Mouse (Mus musculus): ENCODE measurements at regions not wholly inside any gene's neighbourhood (a gene's known extent, or its start where the extent isn't known, plus 50 kb on each side); places are given as distances from the start of the nearest gene placed in this dataset.
A peak's percentile ranks its signal among the peaks of the same experiment; 100 is the strongest.
"Not testable (repeated sequence)": the region's sequence is repeated elsewhere in the genome, so short reads cannot be mapped to it uniquely, and the experiment has no call there.

DNA sequence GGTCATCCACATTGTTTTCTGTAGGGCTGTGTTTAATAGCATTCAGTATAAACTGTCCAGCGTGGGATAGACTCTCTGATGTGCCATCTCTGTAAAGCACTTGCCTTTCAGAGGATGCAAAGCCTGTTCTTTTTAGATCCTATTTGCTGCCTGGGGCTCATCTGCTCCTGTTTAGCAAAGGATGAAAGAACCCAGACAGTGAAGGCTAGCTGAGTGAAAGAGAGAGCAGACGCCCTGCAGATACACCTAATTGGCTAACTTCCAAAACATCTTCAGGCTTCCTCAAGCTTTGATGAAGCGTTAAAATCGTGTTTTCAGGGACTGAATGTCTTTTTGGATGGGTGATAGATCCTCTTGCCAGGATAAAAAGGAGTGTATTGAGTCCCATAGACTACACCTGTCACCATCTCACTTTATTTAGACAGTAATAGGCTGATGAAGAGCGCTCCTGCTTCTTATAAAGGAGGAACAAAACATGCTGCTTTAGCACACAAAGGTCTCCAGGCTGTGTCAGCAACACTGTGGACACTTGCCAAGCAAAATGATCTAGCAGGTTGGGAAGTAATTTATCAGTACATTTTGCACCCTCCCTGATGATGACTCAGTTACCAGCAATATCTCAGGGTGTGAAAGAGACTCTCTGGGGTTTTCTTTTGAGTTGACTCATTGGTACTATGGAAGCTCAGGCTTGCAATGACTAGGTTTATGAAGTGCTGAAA, 4717.3 kb downstream of the 9330182O14Rik start:
- DNase-seq (ENCODE audit: low read depth, low spot score), result peak; percentile 35

DNA sequence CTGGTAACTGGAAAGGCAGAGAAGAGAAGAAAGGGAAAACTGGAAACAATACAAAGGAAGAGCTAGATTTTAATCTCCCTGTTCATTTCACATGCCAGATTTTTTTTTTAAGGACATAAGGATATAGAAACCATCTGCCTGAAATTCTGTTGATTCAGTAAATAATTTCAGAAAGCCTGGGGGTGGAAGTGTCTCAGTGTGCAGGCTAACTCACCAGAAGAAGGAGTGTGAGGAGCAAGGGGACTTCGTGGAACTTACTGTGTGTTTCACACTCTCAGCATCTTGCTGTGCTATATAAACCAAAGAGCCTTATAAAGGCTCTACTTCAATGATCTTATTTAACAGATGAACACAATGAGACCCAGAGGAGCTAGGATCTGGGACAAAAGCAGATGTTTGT, 4722.9 kb downstream of the 9330182O14Rik start:
- DNase-seq (ENCODE audit: low read depth, low spot score), result no peak

GRCm38 (mm10) chr15:44859369-44859768, 4725.2 kb downstream of the 9330182O14Rik start:
- no peak for DNase-seq (ENCODE audit: low read depth, low spot score)

- no peak for DNase-seq (ENCODE audit: low read depth, low spot score)
These were observed 4726.1 kb downstream of the 9330182O14Rik start for GRCm38 (mm10) chr15:44860204-44860806.

GRCm38 (mm10) chr15:44868537-44868936, 4734.4 kb downstream of the 9330182O14Rik start:
- no peak for DNase-seq (ENCODE audit: low read depth, low spot score)

- DNase-seq (ENCODE audit: low read depth, low spot score), result no peak
These were observed 4734.9 kb downstream of the 9330182O14Rik start for GRCm38 (mm10) chr15:44869023-44869422.

DNA sequence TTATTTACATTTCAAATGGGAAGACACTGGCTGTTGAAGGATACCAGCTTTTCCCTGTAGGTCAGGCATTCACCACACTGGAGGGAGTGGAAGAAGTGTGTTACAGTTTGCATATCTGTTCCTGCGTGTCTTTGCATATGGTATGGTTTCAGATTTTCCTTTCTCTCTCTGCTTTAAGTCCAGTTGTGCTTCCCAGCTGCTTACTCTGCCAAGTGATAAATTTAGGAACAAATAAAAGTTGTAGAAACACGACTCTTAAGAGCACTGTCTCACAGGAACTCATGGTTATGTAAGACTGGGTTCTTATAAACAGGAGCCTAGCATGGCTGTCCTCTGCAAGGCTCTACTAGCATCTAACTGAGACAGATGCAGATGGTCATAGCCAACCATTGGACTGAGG, 4735.5 kb downstream of the 9330182O14Rik start:
- no peak for DNase-seq (ENCODE audit: low read depth, low spot score)

DNA sequence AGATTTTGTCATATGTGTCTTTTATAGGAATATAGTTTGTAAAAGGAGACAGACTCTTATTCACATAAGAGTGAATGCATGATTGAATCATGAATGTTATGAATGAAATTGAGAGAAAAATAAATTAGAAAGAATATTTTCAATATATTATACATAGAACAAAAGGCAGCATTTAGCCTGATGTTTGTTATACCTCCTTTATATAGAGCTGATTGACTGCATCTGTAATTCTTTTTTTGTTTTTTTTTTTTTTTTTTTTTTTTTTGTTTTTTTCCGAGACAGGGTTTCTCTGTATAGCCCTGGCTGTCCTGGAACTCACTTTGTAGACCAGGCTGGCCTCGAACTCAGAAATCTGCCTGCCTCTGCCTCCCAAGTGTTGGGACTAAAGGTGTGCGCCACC, 4736.8 kb downstream of the 9330182O14Rik start:
- DNase-seq (ENCODE audit: low read depth, low spot score), result not testable (repeated sequence)

- no peak for DNase-seq (ENCODE audit: low read depth, low spot score)
These were observed 4748.1 kb downstream of the 9330182O14Rik start for GRCm38 (mm10) chr15:44882219-44882618.

DNA sequence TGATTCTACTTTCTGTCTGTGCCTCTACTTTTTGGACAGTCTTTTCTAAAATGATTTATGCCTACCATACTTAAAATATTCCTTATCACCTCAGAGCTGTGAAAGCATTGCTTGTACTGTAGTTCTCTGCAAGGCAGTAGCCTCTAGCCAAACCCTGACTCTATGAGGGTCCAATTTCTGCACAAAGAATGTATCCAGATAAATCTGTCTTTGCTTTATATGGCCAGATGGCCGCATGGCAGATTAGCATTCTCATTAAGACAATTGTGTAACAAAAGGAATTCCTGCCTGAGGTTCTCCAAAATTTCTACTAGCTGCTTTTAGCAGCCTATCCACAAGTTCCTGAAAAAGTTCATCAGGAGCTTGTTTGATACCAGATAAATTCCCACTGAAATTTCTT, 4757.4 kb downstream of the 9330182O14Rik start:
- DNase-seq (ENCODE audit: low read depth, low spot score), result no peak

DNA sequence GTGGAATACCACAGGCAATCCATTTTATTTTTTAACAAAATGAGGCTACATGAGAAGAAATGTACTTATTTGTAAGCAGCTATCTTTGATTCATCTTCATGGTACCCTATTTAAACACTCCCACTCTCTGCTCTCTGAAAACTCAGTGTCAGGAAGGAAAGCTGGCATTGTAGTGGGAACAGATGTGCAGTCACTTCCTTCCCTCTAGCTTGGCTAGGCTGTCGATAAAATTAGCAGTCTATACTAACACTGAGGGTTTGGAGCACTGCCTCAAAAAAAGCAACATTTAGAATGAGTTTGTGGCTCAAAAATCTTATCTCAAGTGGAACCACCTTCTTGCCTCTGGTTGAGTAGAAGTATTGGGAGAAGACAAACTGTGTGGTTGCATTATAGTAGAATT, 4762.1 kb downstream of the 9330182O14Rik start:
- no peak for DNase-seq (ENCODE audit: low read depth, low spot score)

GRCm38 (mm10) chr15:44897572-44897971, 4763.4 kb downstream of the 9330182O14Rik start:
- no peak for DNase-seq (ENCODE audit: low read depth, low spot score)

- no peak for DNase-seq (ENCODE audit: low read depth, low spot score)
These were observed 4773.0 kb downstream of the 9330182O14Rik start for GRCm38 (mm10) chr15:44907133-44907532.

DNA sequence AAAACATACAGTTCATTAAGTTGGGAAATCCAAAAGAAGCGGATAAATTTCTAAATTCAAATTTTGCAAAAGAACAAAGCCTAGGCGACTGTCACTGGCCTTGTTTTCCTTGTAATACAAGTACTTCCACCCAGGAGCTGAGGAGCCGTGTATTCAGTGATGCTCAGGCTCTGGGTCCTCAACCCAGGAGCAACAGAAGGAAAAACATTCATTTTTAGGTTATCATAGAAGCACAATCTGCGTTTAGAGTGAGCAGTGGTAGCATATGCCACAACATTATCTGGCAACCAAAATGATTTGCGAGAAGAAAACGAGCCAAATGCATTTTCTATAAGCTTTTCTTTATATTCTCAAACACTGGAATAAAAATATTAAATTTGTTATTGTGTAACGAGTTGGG, 4779.3 kb downstream of the 9330182O14Rik start:
- DNase-seq (ENCODE audit: low read depth, low spot score), result no peak

GRCm38 (mm10) chr15:44915005-44915404, 4780.8 kb downstream of the 9330182O14Rik start:
- DNase-seq (ENCODE audit: low read depth, low spot score), result no peak

DNA sequence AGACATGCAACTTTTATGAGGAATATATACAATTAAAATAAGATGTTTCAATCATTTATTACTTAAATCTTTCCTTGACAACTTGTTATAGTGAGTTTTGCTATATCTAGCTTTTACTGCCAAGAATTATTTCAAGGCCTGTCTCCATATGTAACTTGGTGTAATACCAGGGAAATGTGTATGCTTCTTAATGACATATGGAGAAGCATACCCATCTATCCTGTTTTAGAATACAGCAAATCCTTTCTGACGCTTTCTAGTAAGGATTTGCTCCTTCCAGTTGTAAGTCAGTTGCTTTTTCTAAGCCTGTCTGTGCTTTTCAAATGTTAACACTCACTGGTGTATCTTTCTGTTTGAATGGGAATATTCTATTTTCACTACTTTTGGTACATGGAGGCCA, 4782.3 kb downstream of the 9330182O14Rik start:
- no peak for DNase-seq (ENCODE audit: low read depth, low spot score)

DNA sequence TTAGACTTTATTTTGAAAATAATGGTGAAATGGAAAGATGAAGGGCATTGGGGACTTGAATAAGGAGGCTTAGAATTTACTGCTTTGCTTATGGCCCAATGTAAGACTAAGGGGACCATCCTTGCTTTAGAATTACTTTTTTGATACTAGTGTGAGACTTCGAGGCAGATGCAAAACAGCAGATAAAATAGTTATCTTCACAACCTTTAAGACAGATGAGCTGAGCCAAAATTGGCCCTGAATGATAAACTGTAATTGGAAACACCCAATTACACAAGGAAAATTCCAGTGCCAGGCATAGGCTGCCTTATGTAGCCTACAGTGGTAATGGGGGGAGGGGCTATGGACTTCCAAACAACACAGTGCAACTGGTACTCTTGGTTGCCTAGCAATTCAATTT, 4790.5 kb downstream of the 9330182O14Rik start:
- DNase-seq (ENCODE audit: low read depth, low spot score), result no peak

- no peak for DNase-seq (ENCODE audit: low read depth, low spot score)
These were observed 4792.9 kb downstream of the 9330182O14Rik start for GRCm38 (mm10) chr15:44927058-44927457.

DNA sequence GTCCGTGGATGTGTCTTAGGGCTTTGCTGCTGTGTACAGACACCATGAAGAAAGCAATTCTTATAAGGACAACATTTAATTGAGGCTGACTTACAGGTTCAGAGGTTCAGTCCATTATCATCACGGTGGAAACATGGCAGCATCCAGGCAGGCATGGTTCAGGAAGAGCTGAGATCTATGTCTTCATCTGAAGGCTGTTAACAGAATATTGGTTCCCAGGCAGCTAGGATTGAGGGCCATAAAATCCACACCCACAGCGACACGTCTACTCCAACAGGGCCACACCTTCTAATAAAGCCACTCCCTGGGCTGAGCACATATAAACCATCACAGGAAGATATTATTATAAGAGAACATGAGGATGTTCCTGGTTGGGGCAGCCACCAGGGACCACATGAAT, 4814.5 kb downstream of the 9330182O14Rik start:
- DNase-seq (ENCODE audit: low read depth, low spot score), result no peak

DNA sequence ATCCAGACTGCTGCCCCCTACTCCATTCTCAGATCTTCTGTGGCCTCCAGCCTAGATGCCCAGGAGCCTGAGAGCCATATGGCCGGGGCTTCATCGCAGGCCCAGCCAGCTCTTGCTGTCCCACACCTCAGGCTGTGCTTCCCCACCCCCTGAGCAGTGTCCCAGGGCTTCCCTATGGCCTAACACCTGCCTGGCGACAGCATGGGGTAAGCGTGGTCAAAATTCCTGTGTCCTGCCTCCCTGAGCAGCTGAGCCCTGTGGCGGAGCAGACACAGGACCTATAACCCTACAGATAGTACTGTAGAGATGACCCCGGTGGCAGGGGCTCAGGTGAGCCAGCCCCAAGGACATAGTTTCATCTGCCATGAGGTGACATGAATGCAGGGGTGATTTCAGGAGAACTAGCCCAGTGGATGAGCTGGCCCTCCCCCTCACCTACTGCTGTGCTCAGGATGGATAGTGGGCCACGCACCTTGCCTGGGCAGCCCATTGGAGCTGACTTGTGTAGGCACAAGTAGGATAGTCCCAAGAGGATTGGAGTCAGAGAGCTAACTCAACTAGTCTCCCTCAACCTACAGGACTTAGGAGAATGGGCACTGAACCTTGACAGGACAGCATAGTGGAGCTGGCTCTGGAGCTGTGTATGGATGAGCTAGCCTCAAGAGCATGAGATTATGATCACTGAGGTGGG, 4816.9 kb downstream of the 9330182O14Rik start:
- DNase-seq (ENCODE audit: low read depth, low spot score), result no peak
